Mouse (Mus musculus): ENCODE measurements around the gene Pon2.

- no peak for TF ChIP-seq HCFC1 (IDR thresholded peaks at IDR 0.05; ENCODE audit: borderline replicate concordance, insufficient read depth, low read length)
- no peak for TF ChIP-seq MAFK (IDR thresholded peaks at IDR 0.05; ENCODE audit: insufficient read depth, low read depth, low read length)
- no peak for TF ChIP-seq CHD2 (IDR thresholded peaks at IDR 0.05; ENCODE audit: low read depth, low read length)
- TF ChIP-seq ZNF384 (IDR thresholded peaks at IDR 0.05; ENCODE audit: low read depth, low read length) = no peak
- no peak for TF ChIP-seq ZC3H11A (IDR thresholded peaks at IDR 0.05; ENCODE audit: borderline replicate concordance, low read depth, low read length)
These were observed 11.4 kb upstream of the Pon2 start for GRCm38 (mm10) chr6:5309595-5310197.

Measured in ES-E14 (cell line).